Mouse (Mus musculus) testis, adult 2 months (tissue): ENCODE measurements around the gene Tmem183a. TPM values are rescaled to one million over a fixed set of nuclear protein-coding genes. Genes with fewer than 3 reads are reported as not detected.

Experiments
- H3K27ac ChIP-seq: fragments of 200-500 bp; 2 replicates; pipeline ENCODE4 v1.5.1; 2012; ENCODE audit warnings: low read depth, low read length; ENCODE audit not compliant: control insufficient read depth, insufficient read depth
- H3K27me3 ChIP-seq: fragments of 200-500 bp; 2 replicates; pipeline ENCODE4 v1.6.1; 2012; ENCODE audit warnings: mild to moderate bottlenecking, low read length, moderate library complexity; ENCODE audit not compliant: control insufficient read depth, insufficient read depth
- H3K36me3 ChIP-seq: fragments of 200-500 bp; 2 replicates; pipeline ENCODE4 v1.6.1; 2012; ENCODE audit warnings: mild to moderate bottlenecking, low read length; ENCODE audit not compliant: control insufficient read depth, insufficient read depth
- H3K4me1 ChIP-seq: fragments of 200-500 bp; 2 replicates; pipeline ENCODE4 v1.6.1; 2012; ENCODE audit warnings: low read length; ENCODE audit not compliant: control insufficient read depth, insufficient read depth
- H3K4me3 ChIP-seq: fragments of 200-500 bp; 2 replicates; pipeline ENCODE4 v1.5.1; 2012; ENCODE audit warnings: low read depth, mild to moderate bottlenecking, low read length, moderate library complexity, mixed read lengths; ENCODE audit not compliant: control insufficient read depth
- CTCF ChIP-seq: fragments of 200-500 bp; IDR thresholded peaks from 2 replicates; pipeline ENCODE4 v1.5.1; 2012; ENCODE audit warnings: low read depth, mild to moderate bottlenecking, inconsistent platforms, low read length, moderate library complexity; ENCODE audit not compliant: control insufficient read depth, insufficient read depth, insufficient replicate concordance
- POLR2A ChIP-seq: fragments of 200-500 bp; IDR thresholded peaks from 2 replicates; pipeline ENCODE4 v1.6.1; 2012; ENCODE audit warnings: low read depth, mild to moderate bottlenecking, inconsistent platforms, low read length, moderate library complexity; ENCODE audit not compliant: control insufficient read depth
- polyA plus RNA-seq: library from polyadenylated mRNA; depleted of rRNA; stranded (reverse); fragments of >200 nt; gene quantifications from 2 replicates; pipeline ENCODE4 v1.2.3, GENCODE M21; 2012

Tmem183a gene
- polyA plus RNA-seq, 1 experiment = 127 TPM

- Histone ChIP-seq H3K4me1 (peaks cover 5% of the 10 kb centered on the region), H3K27me3 (no peaks in the 10 kb centered on the region), H3K4me3 (no peak overlapping the region), H3K27ac (no peak overlapping the region), H3K36me3 (no peaks in the 10 kb centered on the region; the same call in 1 of the 2 replicates)
- TF ChIP-seq POLR2A (no peak), CTCF (no peak)
These were observed 1.4 kb upstream of the Tmem183a start for GRCm38 (mm10) chr1:134363194-134363593.

GRCm38 (mm10) chr1:134361195-134361856 lies 453 bp downstream of the Tmem183a start:
- TF ChIP-seq CTCF (no peak), POLR2A (no peak)
- Histone ChIP-seq H3K36me3 (no peaks in the 10 kb centered on the region; the same call in none of the 2 replicates), H3K27ac (peak overlapping the region; percentile 90), H3K27me3 (no peaks in the 10 kb centered on the region), H3K4me3 (peak overlapping the region; percentile 99), H3K4me1 (peaks cover 5% of the 10 kb centered on the region)

DNA sequence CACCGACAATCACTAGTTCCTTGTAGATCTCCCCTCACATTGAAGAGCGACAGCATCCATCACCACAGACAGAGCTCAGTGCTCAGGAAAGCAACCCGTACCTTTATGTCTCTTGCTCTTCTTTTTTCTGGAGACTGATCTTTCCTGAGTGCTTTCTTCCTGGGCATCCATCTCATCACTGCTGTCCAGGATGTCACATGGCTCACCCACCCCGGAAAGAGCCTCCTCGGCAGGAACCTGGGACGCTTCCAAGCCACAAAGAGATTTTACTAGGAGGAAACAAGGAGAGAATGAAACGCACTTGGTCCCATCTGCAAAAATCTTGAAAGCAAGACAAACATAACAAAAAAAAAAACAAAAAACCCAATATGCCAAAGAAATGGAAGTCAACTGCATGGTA lies 1.1 kb downstream of the Tmem183a start:
- no peaks in the 10 kb centered on the region for H3K27me3 ChIP-seq
- no peaks in the 10 kb centered on the region; the same call in none of the 2 replicates for H3K36me3 ChIP-seq
- H3K27ac ChIP-seq = no peak overlapping the region
- peak overlapping the region; percentile 56 for H3K4me3 ChIP-seq
- H3K4me1 ChIP-seq = peaks cover 5% of the 10 kb centered on the region
- TF ChIP-seq POLR2A (no peak), CTCF (no peak)

DNA sequence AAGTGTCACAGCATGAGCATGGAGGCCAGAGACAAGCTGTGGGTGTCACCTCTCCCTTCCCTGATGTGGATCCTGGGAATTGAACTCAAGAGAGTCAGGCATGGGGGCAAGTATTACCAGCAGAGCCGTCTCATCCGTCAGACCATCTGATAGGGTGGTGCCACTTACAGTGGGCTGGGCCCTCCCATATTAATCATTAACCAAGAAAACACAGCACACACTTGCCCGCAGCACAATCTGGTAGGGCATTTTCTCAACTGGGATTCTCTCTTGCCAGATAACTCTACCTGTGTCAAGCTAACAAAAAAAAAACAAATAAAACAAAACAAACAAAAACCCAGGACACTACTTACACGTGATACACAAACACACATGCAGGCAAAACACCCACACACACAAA lies 4.3 kb downstream of the Tmem183a start:
- no peaks in the 10 kb centered on the region for H3K27me3 ChIP-seq
- H3K27ac ChIP-seq = no peak overlapping the region
- H3K4me3 ChIP-seq = no peak overlapping the region
- H3K36me3 ChIP-seq = peaks cover 3% of the 10 kb centered on the region
- TF ChIP-seq CTCF = no peak
- no peak for TF ChIP-seq POLR2A
- H3K4me1 ChIP-seq = peaks cover 5% of the 10 kb centered on the region

GRCm38 (mm10) chr1:134353326-134353725 lies 8.5 kb downstream of the Tmem183a start:
- H3K27ac ChIP-seq = no peak overlapping the region
- TF ChIP-seq POLR2A (no peak), CTCF (no peak)
- no peak overlapping the region for H3K4me3 ChIP-seq
- no peaks in the 10 kb centered on the region for H3K4me1 ChIP-seq
- H3K27me3 ChIP-seq = no peaks in the 10 kb centered on the region
- peaks cover 5% of the 10 kb centered on the region for H3K36me3 ChIP-seq

DNA sequence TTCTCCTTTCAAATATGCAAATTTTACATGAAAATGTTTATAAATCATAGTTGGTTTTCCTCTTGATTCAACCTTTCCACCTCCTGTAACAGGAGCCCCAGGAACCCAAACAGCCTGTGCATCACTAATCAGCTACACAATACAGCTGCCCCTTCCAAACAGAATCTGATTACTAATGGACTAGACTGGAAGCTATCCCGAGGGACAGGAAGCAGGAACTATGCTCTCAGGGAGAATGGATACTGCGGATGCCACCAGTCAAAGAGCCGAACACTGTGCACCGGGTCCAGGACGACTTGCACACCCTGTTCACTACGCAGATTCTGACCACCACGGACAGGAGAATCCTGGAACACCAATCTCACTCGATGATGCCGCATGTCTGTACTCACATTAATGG lies 14.0 kb downstream of the Tmem183a start:
- TF ChIP-seq POLR2A (no peak), CTCF (no peak)
- 0 out of 2 replicates have a peak, but pooled peaks cover 1% of the 10 kb centered on the region for H3K36me3 ChIP-seq

GRCm38 (mm10) chr1:134345075-134345474 lies 16.7 kb downstream of the Tmem183a start:
- peak overlapping the region; percentile 82; the same call in 1 of the 2 replicates for H3K4me3 ChIP-seq
- H3K27me3 ChIP-seq = no peaks in the 10 kb centered on the region
- no peak overlapping the region; the same call in 1 of the 2 replicates for H3K27ac ChIP-seq
- no peak for TF ChIP-seq CTCF
- no peak for TF ChIP-seq POLR2A
- H3K36me3 ChIP-seq = 0 out of 2 replicates have a peak, but pooled peaks cover 1% of the 10 kb centered on the region
- H3K4me1 ChIP-seq = peaks cover 14% of the 10 kb centered on the region

More for the DNA sequence above, 14.0 kb downstream of the Tmem183a start:
- Histone ChIP-seq H3K4me3 (no peak overlapping the region), H3K4me1 (peaks cover 14% of the 10 kb centered on the region), H3K27ac (no peak overlapping the region), H3K27me3 (no peaks in the 10 kb centered on the region)
